Mouse (Mus musculus) c-Kit-positive CD71-positive TER-119-negative erythroid progenitor cells, embryonic 14.5 days (primary cell): ENCODE measurements around the gene Usp39.

Source experiments
- DNase-seq: peaks from one replicate; pipeline ENCODE4 v3.0.0-alpha.2; 2013; ENCODE audit warnings: low read depth

Usp39 gene

GRCm38 (mm10) chr6:72345074-72345567 is at the start of gene Usp39:
Usp39 (minus strand) TSS chr6:72345184.
- peak; percentile 96 for DNase-seq

- no peak for DNase-seq
These were observed 47.4 kb upstream of the Usp39 start for GRCm38 (mm10) chr6:72392341-72392740.

- peak; percentile 58 for DNase-seq
These were observed 46.0 kb upstream of the Usp39 start for GRCm38 (mm10) chr6:72390795-72391521.

- peak; percentile 51 for DNase-seq
These were observed 45.2 kb upstream of the Usp39 start, which contains the start of gene Vamp8 for GRCm38 (mm10) chr6:72389941-72390771. Vamp8 (minus strand) TSS chr6:72390703.

GRCm38 (mm10) chr6:72389471-72389940 is 44.5 kb upstream of the Usp39 start:
- peak; percentile 89 for DNase-seq

- DNase-seq, result no peak
These were observed 43.9 kb upstream of the Usp39 start for GRCm38 (mm10) chr6:72388791-72389329.

- DNase-seq, result no peak
These were observed 43.3 kb upstream of the Usp39 start for GRCm38 (mm10) chr6:72388266-72388665.

- DNase-seq, result no peak
These were observed 42.8 kb upstream of the Usp39 start for GRCm38 (mm10) chr6:72387816-72388215.

GRCm38 (mm10) chr6:72386561-72386960 is 41.6 kb upstream of the Usp39 start:
- DNase-seq, result no peak

- DNase-seq, result no peak
These were observed 40.3 kb upstream of the Usp39 start for GRCm38 (mm10) chr6:72385258-72385657.

GRCm38 (mm10) chr6:72383952-72384351 is 39.0 kb upstream of the Usp39 start:
- no peak for DNase-seq

- no peak for DNase-seq
These were observed 38.3 kb upstream of the Usp39 start for GRCm38 (mm10) chr6:72383142-72383820.

- no peak for DNase-seq
These were observed 37.5 kb upstream of the Usp39 start for GRCm38 (mm10) chr6:72382494-72382893.

- DNase-seq, result peak; percentile 77
These were observed 35.3 kb upstream of the Usp39 start, which contains the start of gene Vamp5 for GRCm38 (mm10) chr6:72380131-72380770. Vamp5 (minus strand) TSS chr6:72380468.

- DNase-seq, result no peak
These were observed 34.6 kb upstream of the Usp39 start for GRCm38 (mm10) chr6:72379377-72380130.

GRCm38 (mm10) chr6:72378510-72379234 is 33.7 kb upstream of the Usp39 start:
- no peak for DNase-seq

GRCm38 (mm10) chr6:72374820-72375563 is 30.0 kb upstream of the Usp39 start:
- DNase-seq, result no peak

- no peak for DNase-seq
These were observed 29.2 kb upstream of the Usp39 start for GRCm38 (mm10) chr6:72374206-72374605.

GRCm38 (mm10) chr6:72373184-72373583 is 28.2 kb upstream of the Usp39 start:
- DNase-seq, result no peak
